Mouse (Mus musculus) heart, embryonic 15.5 days (tissue): ENCODE measurements at regions not wholly inside any gene's neighbourhood (a gene's known extent, or its start where the extent isn't known, plus 50 kb on each side); places are given as distances from the start of the nearest gene placed in this dataset.
A peak's percentile ranks its signal among the peaks of the same experiment; 100 is the strongest.
"Not testable (repeated sequence)": the region's sequence is repeated elsewhere in the genome, so short reads cannot be mapped to it uniquely, and the experiment has no call there.

Experiments used
- ATAC-seq: fragments of 200-750 bp; cut with Nextera tagmentation; replicated peaks from 2 replicates; pipeline ENCODE4 v1.8.0; 2017; ENCODE audit warnings: low read depth, moderate TSS enrichment; ENCODE audit not compliant: insufficient number of reproducible peaks, insufficient read depth, low FRiP score
- H3K27ac ChIP-seq: fragments of 300-500 bp; sonication (generic); 2 replicates; pipeline ENCODE4 v1.5.1; 2015; ENCODE audit warnings: mild to moderate bottlenecking, inconsistent platforms
- H3K27me3 ChIP-seq: fragments of 300-500 bp; sonication (generic); 2 replicates; pipeline ENCODE4 v1.6.1; 2015; ENCODE audit warnings: inconsistent platforms
- H3K36me3 ChIP-seq: fragments of 300-500 bp; sonication (generic); 2 replicates; pipeline ENCODE4 v1.6.1; 2015; ENCODE audit warnings: mild to moderate bottlenecking, inconsistent platforms
- H3K4me1 ChIP-seq: fragments of 300-500 bp; sonication (generic); replicated peaks from 2 replicates; pipeline ENCODE4 v1.6.1; 2015; ENCODE audit warnings: inconsistent platforms
- H3K4me2 ChIP-seq: fragments of 300-500 bp; sonication (generic); 2 replicates; pipeline ENCODE4 v1.6.1; 2015; ENCODE audit warnings: inconsistent platforms, mild to moderate bottlenecking, moderate library complexity
- H3K4me3 ChIP-seq: fragments of 300-500 bp; sonication (generic); 2 replicates; pipeline ENCODE4 v1.5.1; 2015; ENCODE audit warnings: mild to moderate bottlenecking, inconsistent platforms
- H3K9ac ChIP-seq: fragments of 300-500 bp; sonication (generic); 2 replicates; pipeline ENCODE4 v1.6.1; 2015; ENCODE audit warnings: mild to moderate bottlenecking, inconsistent platforms
- H3K9me3 ChIP-seq: fragments of 300-500 bp; sonication (generic); replicated peaks from 2 replicates; pipeline ENCODE4 v1.6.1; 2016; ENCODE audit warnings: inconsistent platforms
- WGBS: fragments of 180-500 bp; shearing (Covaris S2); methylation state at CpG from one replicate; pipeline ENCODE4 v1.1.7; 2015; ENCODE audit warnings: mixed read lengths; 5-methylcytosine and 5-hydroxymethylcytosine counted together

DNA sequence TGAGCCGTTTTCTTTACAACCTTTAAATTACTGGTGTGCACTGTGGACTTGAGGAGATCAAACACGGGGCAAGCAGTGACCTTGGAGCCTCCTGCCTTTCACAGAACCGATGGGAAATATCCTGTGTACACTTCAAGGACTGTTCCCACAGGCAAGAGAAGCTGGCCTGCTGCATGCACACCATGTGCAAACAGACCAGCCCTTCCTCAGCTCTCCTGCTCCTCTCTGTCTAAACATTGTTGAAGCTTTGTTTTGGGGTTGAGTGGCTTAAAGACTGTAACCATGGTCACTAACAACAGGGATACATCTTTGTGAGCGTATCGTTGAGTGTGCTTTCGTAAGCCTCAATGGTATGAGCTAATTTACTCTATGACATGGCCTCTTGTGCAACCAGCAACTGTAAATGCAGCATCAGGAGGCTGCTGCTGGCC is 50.2 kb upstream of the Agps start:
- WGBS = 60% methylated on average over 6 of the region's 6 CpGs
- no peak for ATAC-seq

DNA sequence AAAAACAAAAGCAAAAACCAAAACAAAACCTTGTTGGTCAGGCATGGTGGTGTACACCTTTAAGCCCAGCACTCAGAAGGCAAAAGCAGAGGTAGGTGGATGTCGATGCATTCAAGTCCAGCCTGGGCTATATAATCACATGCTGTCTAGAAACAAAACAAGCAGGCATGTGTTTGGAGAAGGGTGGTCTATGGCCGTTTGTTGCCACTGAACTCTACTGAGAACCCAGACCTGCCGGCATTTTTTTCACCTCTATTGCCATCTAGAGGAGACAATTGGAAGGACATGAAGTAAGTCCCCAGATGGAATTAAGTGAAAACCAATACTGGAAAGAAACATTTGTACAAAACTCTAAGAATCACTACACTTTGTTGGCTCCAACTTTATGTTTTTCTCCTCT is 50.9 kb upstream of the Agps start:
- ATAC-seq = no peak
- Histone ChIP-seq H3K27ac (no peak overlapping the region), H3K4me1 (peaks cover 20% of the 10 kb centered on the region), H3K27me3 (no peaks in the 10 kb centered on the region), H3K9ac (0 out of 2 replicates have a peak overlapping the region, but pooled peaks have one; percentile 2), H3K4me2 (no peak overlapping the region), H3K9me3 (no peaks in the 10 kb centered on the region), H3K36me3 (no peaks in the 10 kb centered on the region), H3K4me3 (no peak overlapping the region)
- WGBS = 0% methylated on average over 3 of the region's 3 CpGs

More for the DNA sequence above, 50.2 kb upstream of the Agps start:
- Histone ChIP-seq H3K9me3 (no peaks in the 10 kb centered on the region), H3K4me2 (no peak overlapping the region), H3K36me3 (no peaks in the 10 kb centered on the region), H3K4me3 (no peak overlapping the region), H3K27ac (no peak overlapping the region), H3K9ac (no peak overlapping the region), H3K4me1 (peaks cover 14% of the 10 kb centered on the region), H3K27me3 (no peaks in the 10 kb centered on the region)

DNA sequence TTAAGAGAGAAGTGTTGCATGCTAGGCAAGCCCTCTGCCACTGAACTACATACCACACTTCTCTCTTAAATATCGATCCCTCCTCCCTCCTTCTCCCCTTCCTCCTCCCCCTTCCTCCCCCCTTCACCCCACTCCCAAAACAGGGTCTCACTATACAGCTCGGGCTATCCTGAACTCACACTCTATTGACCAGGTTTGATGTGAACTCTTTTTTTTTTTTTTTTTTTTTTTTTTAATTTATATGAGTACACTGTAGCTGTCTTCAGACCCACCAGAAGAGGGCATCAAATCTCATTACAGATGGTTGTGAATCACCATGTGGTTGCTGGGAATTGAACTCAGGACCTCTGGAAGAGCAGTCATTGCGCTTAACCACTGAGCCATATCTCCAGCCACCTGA is 53.3 kb upstream of the Agps start:
- not testable (repeated sequence) for H3K4me3 ChIP-seq, H3K27me3 ChIP-seq, H3K9me3 ChIP-seq, H3K36me3 ChIP-seq, H3K27ac ChIP-seq, ATAC-seq, H3K4me2 ChIP-seq, H3K9ac ChIP-seq
- H3K4me1 ChIP-seq = peaks cover 20% of the 10 kb centered on the region
- 96% methylated on average over 3 of the region's 3 CpGs for WGBS

DNA sequence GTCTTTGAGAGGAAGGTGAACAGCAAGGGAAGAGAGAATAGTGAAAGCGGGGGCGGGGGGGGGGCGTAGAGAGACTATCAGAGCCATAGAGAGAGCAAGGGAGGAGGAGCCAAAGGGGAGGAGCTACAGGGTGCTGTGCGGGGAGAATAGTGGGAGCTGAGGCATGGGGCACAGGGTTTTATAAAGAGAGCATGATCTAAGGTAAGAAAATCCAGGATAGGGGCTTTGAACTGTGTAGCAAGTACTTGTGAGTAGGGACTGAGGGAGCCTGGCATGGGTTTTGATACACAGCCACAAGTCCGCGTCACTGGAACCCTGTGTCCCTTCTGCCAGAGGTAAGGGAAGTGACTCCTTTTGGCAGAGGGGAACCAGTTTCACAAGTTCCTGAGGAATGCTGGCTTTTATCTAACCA is 54.9 kb upstream of the Agps start:
- Histone ChIP-seq H3K4me1 (peaks cover 28% of the 10 kb centered on the region), H3K9me3 (no peaks in the 10 kb centered on the region), H3K9ac (0 out of 2 replicates have a peak overlapping the region, but pooled peaks have one; percentile 19), H3K36me3 (no peaks in the 10 kb centered on the region), H3K27ac (no peak overlapping the region), H3K27me3 (no peaks in the 10 kb centered on the region), H3K4me3 (peak overlapping the region; percentile 39), H3K4me2 (peak overlapping the region; percentile 65)
- 6% methylated on average over 5 of the region's 6 CpGs for WGBS
- peak; percentile 51; the same call in 1 of the 2 replicates for ATAC-seq

DNA sequence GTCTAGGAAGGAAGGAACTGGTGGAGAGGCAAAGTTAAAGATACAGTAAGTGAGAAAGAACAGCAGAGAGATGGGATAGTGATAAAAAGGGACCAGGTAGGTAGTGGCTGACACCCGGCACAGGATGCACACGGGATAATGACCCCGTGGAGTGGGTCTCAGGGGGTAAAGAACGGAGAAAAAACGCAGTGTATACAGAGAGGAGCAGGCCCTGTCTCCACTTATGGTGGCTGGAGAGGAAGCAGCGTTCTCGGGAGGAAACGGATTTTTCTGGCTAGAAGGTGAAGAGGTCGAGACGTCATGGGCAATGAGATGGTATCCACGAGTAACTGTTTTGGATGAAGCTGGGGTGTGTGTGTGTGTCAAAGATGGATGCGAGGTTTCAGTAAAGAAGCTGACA is 55.4 kb upstream of the Agps start:
- 13% methylated on average over 12 of the region's 12 CpGs for WGBS
- H3K27ac ChIP-seq = no peak overlapping the region
- H3K4me2 ChIP-seq = peak overlapping the region; percentile 65
- 0 out of 2 replicates have a peak overlapping the region, but pooled peaks have one; percentile 19 for H3K9ac ChIP-seq
- no peaks in the 10 kb centered on the region for H3K9me3 ChIP-seq
- no peak for ATAC-seq
- no peaks in the 10 kb centered on the region for H3K36me3 ChIP-seq
- no peaks in the 10 kb centered on the region for H3K27me3 ChIP-seq
- H3K4me3 ChIP-seq = peak overlapping the region; percentile 39
- peaks cover 30% of the 10 kb centered on the region for H3K4me1 ChIP-seq

DNA sequence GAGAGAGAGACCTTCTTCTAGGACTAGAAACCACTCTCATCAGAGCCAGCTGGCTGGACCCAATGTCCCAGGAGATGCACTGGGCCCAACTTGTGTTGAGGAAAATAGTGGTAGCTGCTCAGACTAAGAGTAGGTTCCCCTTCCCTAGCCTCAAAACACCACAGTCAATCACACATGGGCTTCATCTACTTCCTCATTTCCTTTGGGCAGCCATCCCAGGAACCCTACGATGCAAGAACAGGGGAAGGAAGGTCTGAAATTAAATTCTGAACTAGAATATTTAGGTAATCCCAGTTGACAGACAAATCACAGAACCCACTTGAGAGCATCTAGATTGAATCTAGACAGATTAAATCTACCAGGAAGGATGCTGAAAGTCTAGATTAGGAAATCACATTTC is 56.8 kb upstream of the Agps start:
- H3K9me3 ChIP-seq = no peaks in the 10 kb centered on the region
- ATAC-seq = no peak
- H3K36me3 ChIP-seq = no peaks in the 10 kb centered on the region
- H3K27ac ChIP-seq = no peak overlapping the region
- H3K4me2 ChIP-seq = no peak overlapping the region
- no peaks in the 10 kb centered on the region for H3K27me3 ChIP-seq
- peaks cover 26% of the 10 kb centered on the region for H3K4me1 ChIP-seq
- 36% methylated on average over 1 of the region's 1 CpGs for WGBS
- H3K4me3 ChIP-seq = no peak overlapping the region
- no peak overlapping the region for H3K9ac ChIP-seq

DNA sequence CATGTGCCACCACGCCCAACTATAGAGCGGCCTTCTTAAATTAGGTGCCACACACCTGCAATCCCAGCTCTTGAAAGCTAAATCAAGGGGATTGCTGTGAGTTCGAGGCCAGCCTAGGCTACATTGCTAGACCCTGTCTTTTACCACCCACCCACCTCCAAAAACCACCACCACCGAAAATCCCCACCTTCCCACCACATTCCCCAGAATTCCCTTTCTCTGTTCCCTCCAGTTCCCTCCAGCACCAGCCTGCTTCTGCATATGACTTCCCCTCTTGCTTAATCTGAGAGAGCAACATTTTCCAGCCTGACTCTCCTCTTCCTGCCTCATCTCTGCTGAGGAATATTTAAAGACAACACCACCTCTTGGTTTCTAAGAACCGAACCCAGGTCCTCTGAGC is 58.5 kb upstream of the Agps start:
- no peaks in the 10 kb centered on the region for H3K36me3 ChIP-seq
- H3K9me3 ChIP-seq = no peaks in the 10 kb centered on the region
- no peaks in the 10 kb centered on the region for H3K27me3 ChIP-seq
- H3K27ac ChIP-seq = no peak overlapping the region
- 86% methylated on average over 5 of the region's 5 CpGs for WGBS
- H3K4me2 ChIP-seq = no peak overlapping the region
- no peak overlapping the region for H3K4me3 ChIP-seq
- H3K9ac ChIP-seq = no peak overlapping the region
- peaks cover 26% of the 10 kb centered on the region for H3K4me1 ChIP-seq
- no peak for ATAC-seq

DNA sequence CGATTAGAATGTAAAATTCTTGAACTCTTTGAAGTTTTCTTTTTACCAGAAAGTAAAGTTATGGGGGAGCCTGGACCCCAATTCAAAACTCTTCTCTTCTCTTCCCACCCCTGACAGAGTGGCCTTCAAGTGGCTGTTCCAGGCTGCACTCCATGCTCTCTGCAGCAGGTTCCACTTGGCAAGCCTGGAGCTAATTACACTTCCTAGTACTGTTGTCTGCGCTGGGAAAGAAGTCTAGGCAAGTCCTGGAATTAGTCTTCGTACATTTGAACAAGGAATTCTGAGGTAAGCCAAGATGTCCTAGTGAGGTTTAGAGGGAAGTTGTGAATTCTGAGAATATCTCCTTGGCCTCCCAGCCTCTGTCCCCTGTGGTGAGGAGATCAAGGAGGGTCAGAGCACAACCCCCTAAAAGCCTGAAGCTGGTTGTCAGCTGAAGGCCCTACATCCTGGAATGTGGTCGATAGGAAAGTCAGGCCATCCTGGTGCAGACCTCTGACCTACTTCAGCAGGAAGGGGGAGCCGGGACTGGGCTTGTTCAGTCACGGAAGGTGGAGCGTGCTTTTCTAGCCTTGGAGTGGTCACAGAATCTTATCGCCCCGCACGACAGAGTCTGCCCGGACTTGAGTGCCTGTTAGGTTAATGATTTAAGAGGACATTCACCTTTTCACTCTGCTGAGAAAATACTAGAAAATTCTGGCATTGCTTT is 59.6 kb upstream of the Agps start:
- 32% methylated on average over 11 of the region's 11 CpGs for WGBS
- Histone ChIP-seq H3K36me3 (no peaks in the 10 kb centered on the region), H3K27me3 (no peaks in the 10 kb centered on the region), H3K4me1 (peaks cover 27% of the 10 kb centered on the region), H3K27ac (peak overlapping the region; percentile 49), H3K9ac (no peak overlapping the region), H3K4me2 (peak overlapping the region; percentile 24; the same call in 1 of the 2 replicates), H3K4me3 (no peak overlapping the region), H3K9me3 (no peaks in the 10 kb centered on the region)
- ATAC-seq = no peak

DNA sequence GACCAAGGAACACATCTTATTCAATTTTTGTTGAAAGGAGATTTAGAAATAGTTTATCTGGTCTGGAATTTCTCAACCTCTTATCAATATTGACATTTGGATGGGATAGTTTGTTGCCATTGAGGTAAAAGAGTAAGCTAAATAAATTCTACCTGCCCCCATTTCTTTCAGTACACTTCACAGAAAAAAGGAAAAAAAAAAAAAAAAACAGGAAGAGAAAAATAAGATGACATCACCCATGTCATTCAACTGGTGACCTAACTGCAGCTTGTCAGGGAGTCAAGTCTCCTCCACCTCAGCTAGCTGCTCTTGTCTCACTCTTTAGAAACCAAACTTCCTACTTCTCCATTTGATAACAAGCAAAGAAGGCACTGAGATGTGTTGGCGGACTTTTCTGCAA is 61.3 kb upstream of the Agps start:
- H3K27ac ChIP-seq = no peak overlapping the region

DNA sequence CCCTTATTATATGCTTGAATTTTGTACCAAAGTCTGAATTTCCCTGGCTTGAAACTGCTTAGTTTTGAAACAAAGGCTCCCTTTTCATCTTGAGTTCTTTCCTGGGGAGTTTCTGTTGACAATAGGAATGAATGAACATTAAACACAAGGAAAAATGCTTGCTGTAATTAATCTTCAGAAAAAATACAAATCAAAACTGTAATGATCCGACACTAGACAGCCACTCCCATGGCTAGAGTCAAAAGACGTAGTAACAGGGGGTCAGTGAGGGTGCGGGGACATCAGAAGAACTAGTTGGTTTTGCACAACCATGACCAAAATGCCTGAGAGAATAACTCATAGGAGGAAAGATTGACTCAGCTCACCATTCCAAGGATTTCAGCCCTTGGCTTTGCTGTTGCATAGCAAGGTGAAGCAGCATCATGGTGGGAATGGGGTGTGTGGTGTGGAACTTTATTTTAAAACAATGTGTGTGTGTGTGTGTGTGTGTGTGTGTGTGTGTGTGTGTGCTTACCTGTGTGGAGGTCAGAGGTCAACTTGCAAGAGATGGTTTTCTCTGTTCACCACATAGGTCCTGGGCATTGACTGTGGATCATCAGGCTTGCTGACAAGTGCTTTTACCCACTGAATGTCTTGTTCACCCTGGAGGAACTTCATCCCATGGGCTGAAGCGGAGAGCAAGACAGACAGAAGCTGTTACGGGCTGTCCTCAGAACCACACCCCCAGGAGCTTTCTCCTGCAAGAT is 63.2 kb upstream of the Agps start:
- no peaks in the 10 kb centered on the region for H3K27me3 ChIP-seq

More for the DNA sequence above, 61.3 kb upstream of the Agps start:
- Histone ChIP-seq H3K9me3 (no peaks in the 10 kb centered on the region), H3K27me3 (no peaks in the 10 kb centered on the region), H3K4me1 (peaks cover 15% of the 10 kb centered on the region), H3K4me3 (no peak overlapping the region), H3K4me2 (no peak overlapping the region), H3K36me3 (no peaks in the 10 kb centered on the region), H3K9ac (no peak overlapping the region)
- 66% methylated on average over 1 of the region's 1 CpGs for WGBS
- no peak for ATAC-seq

DNA sequence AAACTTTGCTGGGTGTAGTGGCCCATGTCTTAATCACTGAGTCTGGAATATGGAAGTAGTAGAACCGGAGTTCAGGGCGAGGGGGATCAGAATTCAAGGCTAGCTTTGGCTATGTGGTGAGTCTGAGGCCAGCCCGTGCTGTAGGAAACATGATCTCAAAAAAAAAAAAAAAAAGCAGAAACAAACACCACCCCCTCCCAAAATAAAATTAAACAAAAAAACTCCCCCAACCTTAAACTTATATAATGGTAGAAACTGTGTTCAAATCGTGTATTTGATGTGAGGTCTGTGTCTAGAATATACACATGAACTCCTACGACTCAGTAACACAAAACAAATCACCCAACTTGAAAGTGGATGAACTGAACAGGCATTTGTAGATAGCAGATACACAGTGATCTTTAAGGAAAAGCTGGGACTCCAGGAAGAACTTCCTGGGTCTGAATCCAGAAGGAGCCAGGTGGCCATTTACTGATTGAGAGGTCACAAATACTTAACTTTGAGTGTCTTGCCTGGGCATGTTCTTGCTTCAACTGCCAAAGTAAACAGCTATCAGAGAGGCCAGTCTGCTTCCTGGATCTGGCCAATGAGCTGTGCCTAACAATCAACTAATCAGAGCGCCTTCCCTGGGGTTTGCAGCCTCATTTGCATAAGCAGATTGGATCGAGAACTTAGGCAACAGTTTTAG is 63.6 kb upstream of the Nfe2l2 start:
- Histone ChIP-seq H3K4me3 (no peak overlapping the region), H3K9me3 (no peaks in the 10 kb centered on the region), H3K4me2 (no peak overlapping the region), H3K4me1 (peaks cover 16% of the 10 kb centered on the region), H3K9ac (no peak overlapping the region), H3K36me3 (no peaks in the 10 kb centered on the region), H3K27ac (no peak overlapping the region), H3K27me3 (no peaks in the 10 kb centered on the region)
- WGBS = 55% methylated on average over 7 of the region's 7 CpGs
- ATAC-seq = no peak

More for the DNA sequence above, 63.2 kb upstream of the Agps start:
- ATAC-seq = no peak
- no peak overlapping the region for H3K9ac ChIP-seq
- no peaks in the 10 kb centered on the region for H3K9me3 ChIP-seq
- no peak overlapping the region for H3K27ac ChIP-seq
- H3K4me1 ChIP-seq = peaks cover 15% of the 10 kb centered on the region
- H3K4me3 ChIP-seq = no peak overlapping the region
- H3K4me2 ChIP-seq = no peak overlapping the region
- 84% methylated on average over 5 of the region's 5 CpGs for WGBS
- H3K36me3 ChIP-seq = no peaks in the 10 kb centered on the region
